Mouse (Mus musculus) heart, postnatal 0 days (tissue): Measurements from ENCODE around the gene Vps33b. TPM values are rescaled to one million over a fixed set of nuclear protein-coding genes. Genes with fewer than 3 reads are reported as not detected.

ENCODE experiments used
- ATAC-seq: fragments of 200-750 bp; cut with Nextera tagmentation; 2 replicates; pipeline ENCODE4 v1.8.0; 2017; ENCODE audit warnings: low read depth, moderate number of reproducible peaks, moderate library complexity; ENCODE audit not compliant: insufficient read depth
- DNase-seq: peaks from one replicate; pipeline ENCODE4 v3.0.0-alpha.2; 2016; ENCODE audit warnings: low spot score
- H3K27ac ChIP-seq: fragments of 300-500 bp; sonication (generic); 2 replicates; pipeline ENCODE4 v1.5.1; 2014; ENCODE audit warnings: low read depth, mild to moderate bottlenecking
- H3K27me3 ChIP-seq: fragments of 300-500 bp; sonication (generic); 2 replicates; pipeline ENCODE4 v1.6.1; 2014; ENCODE audit warnings: low read length, mixed read lengths; ENCODE audit not compliant: control insufficient read depth, insufficient read depth
- H3K36me3 ChIP-seq: fragments of 300-500 bp; sonication (generic); replicated peaks from 2 replicates; pipeline ENCODE4 v1.6.1; 2014; ENCODE audit warnings: low read length, mixed read lengths; ENCODE audit not compliant: control insufficient read depth, insufficient read depth
- H3K4me1 ChIP-seq: fragments of 300-500 bp; sonication (generic); 2 replicates; pipeline ENCODE4 v1.6.1; 2014; ENCODE audit warnings: antibody characterized with exemption; ENCODE audit not compliant: control insufficient read depth, insufficient read depth
- H3K4me2 ChIP-seq: fragments of 300-500 bp; sonication (generic); 2 replicates; pipeline ENCODE4 v1.6.1; 2014; ENCODE audit warnings: low read depth, mild to moderate bottlenecking, low read length, moderate library complexity
- H3K4me3 ChIP-seq: fragments of 300-500 bp; sonication (generic); 2 replicates; pipeline ENCODE4 v1.5.1; 2014; ENCODE audit warnings: low read depth, low read length
- H3K9ac ChIP-seq: fragments of 300-500 bp; sonication (generic); replicated peaks from 2 replicates; pipeline ENCODE4 v1.6.1; 2014; ENCODE audit warnings: low read depth, low read length, mixed read lengths
- H3K9me3 ChIP-seq: fragments of 300-500 bp; sonication (generic); replicated peaks from 2 replicates; pipeline ENCODE4 v1.6.1; 2016; ENCODE audit warnings: low read length; ENCODE audit not compliant: control insufficient read depth
- CTCF ChIP-seq: IDR thresholded peaks from 2 replicates; pipeline ENCODE4 v1.5.1; 2016; ENCODE audit warnings: antibody characterized with exemption, control low read depth, low read depth
- EP300 ChIP-seq: IDR thresholded peaks from 2 replicates; pipeline ENCODE4 v1.6.1; 2016; ENCODE audit warnings: antibody characterized with exemption, low read depth
- WGBS: fragments of 180-500 bp; shearing (Covaris S2); extraction: QIAGEN DNeasy Blood & Tissue Kit; methylation state at CpG from one replicate; pipeline ENCODE4 v1.1.7; 2014; 5-methylcytosine and 5-hydroxymethylcytosine counted together
- polyA plus RNA-seq: library from polyadenylated mRNA; unstranded; fragments of >200 nt; fragmentation: Nextera tagmentation; extraction: Ambion mirVana; gene quantifications from 2 replicates; pipeline ENCODE4 v1.2.1, GENCODE M21; 2015
- total RNA-seq: library from RNA; depleted of rRNA; stranded (reverse); fragments of >200 nt; gene quantifications from 2 replicates; pipeline ENCODE4 v1.2.3, GENCODE M21; 2014; ENCODE audit warnings: low replicate concordance

Gene Vps33b
- total and polyA plus RNA-seq, 2 experiments from 2014 or later, result 3.9 to 8.0 TPM

DNA sequence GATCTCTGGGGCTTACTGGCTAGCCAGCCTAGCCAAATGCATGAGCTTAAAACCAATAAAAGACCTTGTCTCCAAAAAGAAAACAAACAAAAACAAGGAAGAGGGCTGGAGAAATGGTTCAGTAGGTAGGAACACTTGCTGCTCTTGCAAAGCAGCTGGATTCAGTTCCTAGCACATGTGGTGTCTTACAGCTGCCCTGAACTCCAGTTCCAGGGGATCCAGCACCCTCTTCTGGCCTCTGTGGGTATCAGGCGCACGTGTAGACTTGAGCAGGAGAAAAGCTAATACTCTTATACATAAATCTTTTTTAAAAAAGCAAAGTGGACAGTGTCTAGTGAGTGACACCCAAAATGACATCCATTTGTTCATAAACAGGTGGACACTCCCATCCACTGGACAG is 32.1 kb downstream of the Vps33b start:
- ATAC-seq (no peak), DNase-seq (no peak)
- no peaks in the 10 kb centered on the region for H3K4me1 ChIP-seq
- peaks cover 55% of the 10 kb centered on the region for H3K36me3 ChIP-seq
- WGBS, result 89% methylated on average over 2 of the region's 2 CpGs
- H3K27ac ChIP-seq, result no peak overlapping the region
- no peak overlapping the region for H3K4me2 ChIP-seq
- H3K9me3 ChIP-seq, result no peaks in the 10 kb centered on the region
- no peak for TF ChIP-seq CTCF
- TF ChIP-seq EP300, result no peak
- H3K4me3 ChIP-seq, result no peak overlapping the region
- no peak overlapping the region for H3K9ac ChIP-seq
- no peaks in the 10 kb centered on the region for H3K27me3 ChIP-seq

DNA sequence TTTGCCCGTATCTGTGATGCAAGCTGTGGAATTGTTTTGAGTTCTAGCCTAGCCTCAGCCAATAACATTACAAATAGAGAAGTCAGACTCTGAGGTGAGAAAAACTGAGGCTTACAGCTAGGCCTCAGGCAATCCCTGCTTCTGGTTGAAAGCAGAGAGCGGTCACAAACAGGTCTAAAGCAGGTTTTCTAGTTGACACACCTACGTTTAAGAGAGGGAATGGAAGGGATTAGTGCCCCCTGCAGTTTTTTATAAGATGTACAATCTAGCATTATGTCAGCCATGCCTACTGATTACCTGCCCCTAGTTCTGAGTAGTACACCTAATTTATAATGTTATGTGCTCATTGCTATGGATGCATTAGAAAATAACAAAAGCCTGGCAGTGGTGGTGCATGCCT is 38.3 kb downstream of the Vps33b start:
- WGBS, result 85% methylated on average over 3 of the region's 3 CpGs
- no peak overlapping the region for H3K9ac ChIP-seq
- no peaks in the 10 kb centered on the region for H3K4me1 ChIP-seq
- H3K4me2 ChIP-seq, result no peak overlapping the region
- no peaks in the 10 kb centered on the region for H3K27me3 ChIP-seq
- no peak for ATAC-seq
- no peak for DNase-seq
- no peak overlapping the region for H3K4me3 ChIP-seq
- no peak overlapping the region for H3K27ac ChIP-seq
- TF ChIP-seq CTCF (0 out of 2 replicates have a peak, but pooled peaks have one; percentile 12), EP300 (no peak)
- H3K9me3 ChIP-seq, result no peaks in the 10 kb centered on the region
- H3K36me3 ChIP-seq, result peaks cover 93% of the 10 kb centered on the region

DNA sequence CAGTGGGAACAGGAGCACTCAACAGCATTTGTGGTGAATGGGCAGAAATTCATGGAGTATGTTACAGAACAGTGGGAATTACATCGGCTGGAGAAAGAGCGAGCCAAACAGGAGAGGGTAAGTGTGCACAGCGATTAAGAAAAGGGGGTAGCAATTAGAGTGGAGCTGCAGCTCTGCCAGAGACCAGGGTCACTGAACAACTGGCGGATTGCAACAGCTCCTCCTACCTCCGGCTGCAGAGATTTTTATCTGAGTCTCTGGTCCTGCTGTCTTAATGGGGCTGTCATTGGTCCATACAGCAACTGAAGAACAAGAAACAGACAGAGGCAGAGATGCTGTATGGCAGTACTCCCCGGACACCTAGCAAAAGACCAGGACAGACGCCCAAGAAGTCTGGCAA is 41.3 kb downstream of the Vps33b start:
- H3K27me3 ChIP-seq, result no peaks in the 10 kb centered on the region
- 77% methylated on average over 7 of the region's 7 CpGs for WGBS
- H3K9ac ChIP-seq, result no peak overlapping the region
- DNase-seq, result no peak
- H3K27ac ChIP-seq, result no peak overlapping the region
- no peak for ATAC-seq
- no peaks in the 10 kb centered on the region for H3K9me3 ChIP-seq
- H3K36me3 ChIP-seq, result peaks cover 94% of the 10 kb centered on the region
- no peaks in the 10 kb centered on the region for H3K4me1 ChIP-seq
- H3K4me2 ChIP-seq, result no peak overlapping the region
- no peak overlapping the region for H3K4me3 ChIP-seq
- TF ChIP-seq CTCF (no peak), EP300 (no peak)

DNA sequence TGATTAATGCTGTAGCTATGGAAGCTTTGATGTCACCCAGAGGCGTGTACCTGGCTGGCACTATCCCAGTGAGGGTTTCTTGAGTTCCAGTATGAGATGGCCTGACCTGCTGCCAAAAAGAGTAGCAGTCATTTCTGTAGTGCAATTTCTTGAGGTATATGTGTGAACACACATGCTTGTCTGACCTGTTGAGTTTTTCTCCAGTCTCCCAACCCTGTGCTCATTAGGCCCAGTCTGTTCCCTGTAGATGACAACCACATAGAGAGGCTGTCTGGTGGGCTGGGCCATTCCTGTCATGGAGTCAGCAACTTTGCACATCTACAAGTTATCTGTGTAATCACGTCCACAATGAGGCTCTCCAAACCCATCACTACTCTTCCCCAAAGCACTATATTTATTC is 46.3 kb downstream of the Vps33b start:
- H3K9me3 ChIP-seq, result no peaks in the 10 kb centered on the region
- no peaks in the 10 kb centered on the region for H3K4me1 ChIP-seq
- 69% methylated on average over 2 of the region's 2 CpGs for WGBS
- H3K9ac ChIP-seq, result no peak overlapping the region
- H3K4me3 ChIP-seq, result no peak overlapping the region
- no peak overlapping the region for H3K4me2 ChIP-seq
- no peaks in the 10 kb centered on the region for H3K27me3 ChIP-seq
- H3K27ac ChIP-seq, result no peak overlapping the region
- DNase-seq (no peak), ATAC-seq (no peak)
- no peak for TF ChIP-seq CTCF
- TF ChIP-seq EP300, result no peak
- H3K36me3 ChIP-seq, result peaks cover 66% of the 10 kb centered on the region

DNA sequence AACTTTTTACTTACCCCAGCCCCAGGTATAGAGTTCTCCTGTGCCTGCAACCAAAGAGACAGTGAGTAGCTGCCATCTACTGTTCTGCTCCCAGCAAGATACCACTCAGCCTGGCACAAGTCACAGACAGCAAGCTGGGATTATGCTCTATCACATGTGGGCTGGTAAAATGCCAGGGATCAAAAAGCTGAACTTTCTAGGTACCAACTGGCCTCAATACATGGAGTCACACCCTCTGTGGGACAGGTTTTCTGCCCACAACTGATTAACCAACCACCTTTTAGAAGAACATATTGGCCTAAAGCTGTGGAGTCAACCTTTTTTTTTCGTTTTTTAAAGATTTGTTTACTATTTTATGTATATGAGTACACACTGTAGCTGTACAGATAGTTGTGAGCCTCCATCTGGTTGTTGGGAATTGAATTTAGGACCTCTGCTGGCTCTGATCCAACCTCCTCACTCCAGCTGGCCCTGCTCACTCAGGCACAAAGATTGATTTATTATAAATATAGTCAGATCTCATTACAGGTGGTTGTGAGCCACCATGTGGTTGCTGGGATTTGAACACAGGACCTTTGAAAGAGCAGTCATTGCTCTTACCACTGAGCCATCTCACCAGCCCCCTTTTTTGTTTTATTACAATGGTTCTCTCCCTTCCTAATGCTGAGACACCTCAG is 48.1 kb downstream of the Vps33b start:
- H3K9me3 ChIP-seq, result no peaks in the 10 kb centered on the region
- peaks cover 49% of the 10 kb centered on the region for H3K36me3 ChIP-seq
- 71% methylated on average over 1 of the region's 1 CpGs for WGBS
- TF ChIP-seq CTCF, result no peak
- TF ChIP-seq EP300, result no peak
- no peak overlapping the region for H3K4me3 ChIP-seq
- DNase-seq, result no peak
- H3K9ac ChIP-seq, result no peak overlapping the region
- no peak overlapping the region for H3K27ac ChIP-seq
- no peaks in the 10 kb centered on the region for H3K27me3 ChIP-seq
- no peak overlapping the region for H3K4me2 ChIP-seq
- H3K4me1 ChIP-seq, result 0 out of 2 replicates have a peak, but pooled peaks cover 3% of the 10 kb centered on the region
- ATAC-seq, result no peak

DNA sequence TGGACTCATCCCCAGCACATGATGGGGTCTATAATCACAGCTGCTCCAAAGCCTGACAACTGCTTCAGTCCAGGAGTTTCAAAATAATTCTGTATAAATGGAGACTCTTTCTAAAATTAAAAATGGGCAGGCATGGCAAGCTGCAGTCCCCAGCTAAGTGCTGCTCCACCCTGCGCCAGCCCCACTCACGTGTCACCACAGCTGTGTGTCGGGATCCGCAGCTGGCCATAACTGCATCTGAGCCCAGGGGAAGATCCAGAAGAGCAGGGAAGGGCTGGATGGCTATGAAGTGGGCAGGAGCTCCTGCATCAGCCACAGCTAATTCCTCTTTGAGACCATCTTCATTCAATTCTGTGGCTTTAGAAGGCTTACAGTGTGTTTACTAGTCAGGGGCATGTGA is 49.2 kb downstream of the Vps33b start:
- no peak for TF ChIP-seq CTCF
- TF ChIP-seq EP300, result no peak
- Histone ChIP-seq H3K4me1 (peaks cover 13% of the 10 kb centered on the region), H3K36me3 (peaks cover 38% of the 10 kb centered on the region), H3K9me3 (no peaks in the 10 kb centered on the region), H3K27me3 (no peaks in the 10 kb centered on the region), H3K27ac (no peak overlapping the region), H3K4me2 (no peak overlapping the region), H3K4me3 (no peak overlapping the region), H3K9ac (no peak overlapping the region)
- 78% methylated on average over 4 of the region's 4 CpGs for WGBS
- no peak for DNase-seq
- ATAC-seq, result no peak
